Mouse (Mus musculus) midbrain, embryonic 11.5 days (tissue): ENCODE measurements around the gene Dnajc24. TPM values are rescaled to one million over a fixed set of nuclear protein-coding genes. Genes with fewer than 3 reads are reported as not detected.

Experiments
- microRNA-seq: library from miRNA; unstranded; fragments of <30 nt; microRNA quantifications from one replicate; pipeline ENCODE4, GENCODE M21; 2017
- polyA plus RNA-seq: library from polyadenylated mRNA; unstranded; fragments of >200 nt; fragmentation: Nextera tagmentation; extraction: Ambion mirVana; gene quantifications from 2 replicates; pipeline ENCODE4 v1.2.1, GENCODE M21; 2014

Dnajc24 gene
- polyA plus RNA-seq, 1 experiment from 2014 or later: 47.7 TPM

Small RNA genes within 50 kb of the gene (microRNA-seq; reads per million reads assigned to microRNA genes)
- not detected for gene Gm22002

Other genes starting within 250 kb of the Dnajc24 start
- 59.6 and 61.9 TPM in 2 replicates for gene Elp4, start 99.0 kb downstream of the Dnajc24 start, polyA plus RNA-seq
- gene Immp1l, start 98.9 kb downstream of the Dnajc24 start, polyA plus RNA-seq: 132 and 136 TPM in 2 replicates